Mouse (Mus musculus) spleen, embryonic (tissue): ENCODE results near the gene Utp14b.

Source experiments
- CTCF ChIA-PET: fragments of 350-600 bp; sonication (Branson Sonifier 250); formaldehyde crosslinking; loops from one replicate; lab custom pipeline; 2022; lab: Charles Lee

Gene Utp14b

DNA sequence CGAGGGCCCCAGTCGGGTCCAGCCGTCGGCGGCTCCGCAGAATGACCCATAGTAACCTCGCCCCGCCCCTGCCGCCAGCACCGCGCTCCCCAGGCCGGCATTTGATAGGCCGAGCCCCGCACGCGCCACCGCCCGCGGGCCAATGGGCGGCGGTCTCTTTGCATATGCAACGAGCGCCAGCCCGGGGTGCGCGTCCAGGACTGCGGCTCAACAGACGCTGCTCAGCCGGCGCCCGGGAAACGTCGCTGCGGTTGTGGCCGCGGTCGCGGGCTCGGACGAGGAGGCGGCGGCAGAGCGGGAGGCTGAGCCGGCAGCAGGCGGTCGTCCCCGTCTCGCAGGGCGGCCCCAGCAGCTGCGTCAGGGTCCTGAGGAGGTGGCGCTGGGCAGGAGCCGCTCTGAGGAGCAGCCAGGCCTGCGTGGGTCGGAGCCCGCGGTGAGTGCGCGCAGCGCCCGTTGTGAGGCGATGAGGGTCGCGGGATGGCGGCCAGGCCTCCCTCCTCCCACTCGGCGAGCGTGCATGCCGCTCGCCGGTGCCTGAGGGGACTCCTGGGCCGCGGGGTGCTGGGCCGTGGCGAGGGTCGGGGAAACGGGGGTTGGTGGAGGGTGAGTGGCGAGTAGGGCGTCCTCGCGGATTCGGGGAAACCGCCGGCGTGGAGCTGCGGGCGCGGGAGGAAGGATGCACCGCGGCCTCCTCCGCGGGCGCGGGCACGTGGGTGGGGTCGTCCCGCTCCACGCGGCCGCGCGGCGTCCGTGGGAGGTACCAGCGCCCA, at the start of gene Utp14b, which contains the start of gene Acsl3:
Gene Utp14b, plus strand, starts transcription at position 368 of the 770 bp plus-strand sequence.
Gene Acsl3, plus strand, starts transcription at position 155 of the 770 bp plus-strand sequence.
- CTCF ChIA-PET: no interaction called here

GRCm38 (mm10) chr1:78609134-78609907, 48.5 kb upstream of the Utp14b start:
- CTCF ChIA-PET: no interaction called here

- CTCF ChIA-PET: no interaction called here
Observed at GRCm38 (mm10) chr1:78611039-78611438, 46.8 kb upstream of the Utp14b start.

- CTCF ChIA-PET: no interaction called here
Observed at GRCm38 (mm10) chr1:78612959-78613358, 44.9 kb upstream of the Utp14b start.

DNA sequence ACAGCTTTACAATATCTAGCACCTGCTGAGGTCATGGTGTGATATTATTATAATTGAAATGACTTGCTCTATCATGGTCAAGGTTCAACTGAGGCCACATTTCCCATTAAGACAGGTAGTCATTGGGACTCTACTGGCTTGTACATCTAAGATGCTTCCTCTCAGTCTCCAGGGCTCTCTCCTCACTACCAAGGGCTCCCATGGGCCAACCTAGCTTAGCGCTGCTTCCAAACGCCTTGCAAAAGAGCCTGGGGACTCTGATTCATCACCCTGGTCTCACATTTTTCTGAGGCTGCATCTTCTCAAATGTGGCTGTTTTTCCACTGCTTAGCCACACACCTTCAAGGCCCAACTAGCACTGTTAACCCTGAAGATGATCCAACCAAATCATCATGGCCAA, 33.5 kb upstream of the Utp14b start:
- CTCF ChIA-PET: no interaction called here

GRCm38 (mm10) chr1:78634486-78634885, 23.4 kb upstream of the Utp14b start:
- CTCF ChIA-PET: no interaction called here

DNA sequence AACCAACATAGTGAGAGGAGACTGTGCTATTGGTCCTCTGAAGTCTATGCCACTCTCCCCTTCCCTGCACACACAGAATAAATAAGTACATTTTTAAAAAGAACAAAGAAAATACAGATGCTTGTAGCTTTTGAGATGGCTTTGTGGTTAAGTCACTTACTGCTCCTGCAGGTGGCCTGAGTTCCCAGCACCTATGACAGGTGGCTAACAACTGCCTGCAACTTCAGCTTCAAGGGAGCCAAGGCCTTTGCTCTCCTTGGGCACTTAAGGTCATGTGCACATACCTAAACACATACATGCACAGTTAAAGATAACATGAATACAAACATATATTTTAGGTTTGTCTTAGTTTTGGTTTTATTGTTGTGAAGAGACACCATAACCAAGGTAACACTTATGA, 17.0 kb upstream of the Utp14b start:
- CTCF ChIA-PET: interaction anchor here (0.6 kb wide), 1 partner anchor 11 kb away, joined by 3 read pairs; no protein-coding TSS in a partner anchor

GRCm38 (mm10) chr1:78641791-78642190, 16.0 kb upstream of the Utp14b start:
- CTCF ChIA-PET: no interaction called here

GRCm38 (mm10) chr1:78642197-78642596, 15.6 kb upstream of the Utp14b start:
- CTCF ChIA-PET: no interaction called here

DNA sequence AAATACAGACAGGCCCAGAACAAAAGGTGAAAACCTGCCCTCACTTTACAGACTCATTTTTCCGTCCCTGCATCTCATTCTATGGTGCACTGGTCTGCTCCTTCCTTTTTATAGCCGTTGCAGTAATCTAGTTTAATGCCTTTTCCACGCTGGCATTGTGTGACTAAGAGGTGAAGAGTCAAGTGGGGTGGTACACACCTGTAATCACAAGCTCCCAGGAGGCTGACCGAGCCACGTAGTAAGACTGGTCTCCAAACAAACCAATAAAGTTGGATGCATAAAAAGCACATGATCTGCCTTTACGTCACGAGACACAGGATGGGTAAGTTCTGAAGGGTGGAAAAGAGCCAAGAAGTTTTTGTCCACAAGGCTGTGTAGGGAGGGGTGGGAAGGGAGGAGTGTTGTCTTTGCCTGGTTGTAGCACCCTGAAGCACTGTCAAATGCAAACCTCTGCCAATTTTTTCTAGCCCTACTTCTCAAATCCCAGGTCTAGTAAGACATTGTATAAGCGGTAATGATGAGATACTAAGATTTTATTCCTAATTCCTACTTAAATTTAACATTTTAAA, 10.4 kb upstream of the Utp14b start:
- CTCF ChIA-PET: no interaction called here

GRCm38 (mm10) chr1:78649269-78650061, 8.4 kb upstream of the Utp14b start:
- CTCF ChIA-PET: interaction anchor here (0.5 kb wide), 1 partner anchor 273 kb away, joined by 3 read pairs; no protein-coding TSS in a partner anchor

DNA sequence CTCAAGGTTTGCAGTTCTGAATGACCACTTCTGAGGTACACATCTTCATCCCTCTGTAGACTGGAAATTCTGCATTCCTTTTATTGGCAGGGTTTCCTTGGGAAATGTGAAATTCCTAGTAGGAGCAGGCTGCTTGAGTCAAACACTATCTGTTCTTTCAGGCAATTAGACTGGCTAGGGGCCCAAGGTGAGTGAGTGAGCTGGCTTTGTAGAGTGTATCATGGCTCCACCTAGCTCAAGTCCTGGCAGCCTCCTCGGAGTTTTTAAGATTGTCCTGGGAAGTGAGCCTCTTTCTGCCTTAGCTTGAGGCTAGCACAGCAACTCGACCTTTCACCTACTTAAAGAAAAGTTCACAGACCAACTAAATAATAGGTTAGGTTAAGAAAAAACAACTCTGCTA, 1.4 kb upstream of the Utp14b start:
- CTCF ChIA-PET: no interaction called here

DNA sequence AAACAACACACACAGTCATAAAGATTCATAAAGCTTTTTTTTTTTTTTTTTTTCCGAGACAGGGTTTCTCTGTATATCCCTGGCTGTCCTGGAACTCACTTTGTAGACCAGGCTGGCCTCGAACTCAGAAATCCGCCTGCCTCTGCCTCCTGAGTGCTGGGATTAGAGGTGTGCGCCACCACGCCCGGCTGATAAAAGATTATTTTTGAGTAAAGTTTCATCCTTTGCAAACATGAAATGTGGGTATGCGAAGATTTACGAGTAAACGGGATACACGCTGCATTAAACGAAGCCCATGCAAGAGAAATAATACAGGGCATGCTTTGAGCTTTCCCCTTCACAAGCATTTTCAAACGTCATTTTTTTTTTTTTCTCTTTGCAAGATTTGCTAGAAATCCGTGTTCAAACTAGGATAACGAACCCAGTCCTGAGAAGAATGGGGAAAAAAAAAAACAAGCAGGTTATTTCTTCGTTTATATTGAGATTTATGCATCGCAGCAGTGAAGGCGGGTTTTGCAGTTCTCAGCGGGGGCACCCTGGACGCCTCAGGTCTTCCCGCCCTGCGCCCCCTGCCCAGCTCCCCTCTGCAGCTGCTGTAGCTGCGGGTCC, 713 bp upstream of the Utp14b start:
- CTCF ChIA-PET: no interaction called here

GRCm38 (mm10) chr1:78658441-78659269, 817 bp downstream of the Utp14b start:
- CTCF ChIA-PET: no interaction called here

DNA sequence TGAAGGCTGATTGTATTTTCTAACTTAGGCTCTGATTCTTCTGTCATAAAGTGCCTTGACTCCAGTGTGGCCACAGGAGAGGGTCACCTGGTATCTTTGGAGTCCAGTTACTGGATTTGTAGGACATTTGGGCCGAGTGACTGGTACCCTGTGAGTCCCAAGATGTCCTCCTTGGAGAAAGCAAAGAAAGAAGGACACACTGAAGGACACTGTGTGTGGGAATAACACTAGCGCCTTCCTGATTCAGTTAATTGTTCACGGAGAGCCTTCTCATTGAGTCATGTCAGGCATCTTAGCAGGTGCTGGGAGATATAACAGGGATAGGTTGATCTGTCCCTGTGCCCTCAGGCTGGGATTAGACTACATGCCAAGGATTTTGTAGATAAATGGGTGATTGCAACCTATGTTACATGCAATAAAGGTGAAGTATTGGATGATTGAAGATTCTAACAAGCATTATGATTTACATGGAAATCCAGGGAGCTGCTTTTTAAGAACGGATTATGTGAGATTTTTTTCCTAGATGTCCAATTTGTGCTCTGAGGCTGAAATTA, 1.5 kb downstream of the Utp14b start:
- CTCF ChIA-PET: interaction anchor here (0.6 kb wide), 1 partner anchor 185 kb away, joined by 6 read pairs; no protein-coding TSS in a partner anchor

DNA sequence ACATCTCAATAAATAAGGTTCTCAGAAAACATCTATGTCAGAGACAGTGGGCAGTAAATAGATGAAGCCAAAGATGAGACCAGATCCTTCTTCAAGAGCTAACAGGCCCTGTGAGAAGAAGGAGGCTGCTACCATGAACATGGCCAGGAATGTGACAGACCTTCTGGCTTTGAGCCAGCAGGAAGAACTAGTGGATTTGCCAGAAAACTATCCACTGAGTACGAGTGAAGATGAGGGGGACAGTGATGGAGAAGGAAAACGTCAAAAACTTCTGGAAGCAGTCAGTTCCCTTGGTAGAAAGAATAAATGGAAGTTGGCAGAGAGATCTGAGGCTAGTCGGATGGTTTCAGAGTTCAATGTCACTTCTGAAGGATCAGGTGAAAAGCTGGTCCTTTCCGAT, 6.5 kb downstream of the Utp14b start:
- CTCF ChIA-PET: no interaction called here

- CTCF ChIA-PET: no interaction called here
Observed at GRCm38 (mm10) chr1:78665954-78666499, 8.2 kb downstream of the Utp14b start.

DNA sequence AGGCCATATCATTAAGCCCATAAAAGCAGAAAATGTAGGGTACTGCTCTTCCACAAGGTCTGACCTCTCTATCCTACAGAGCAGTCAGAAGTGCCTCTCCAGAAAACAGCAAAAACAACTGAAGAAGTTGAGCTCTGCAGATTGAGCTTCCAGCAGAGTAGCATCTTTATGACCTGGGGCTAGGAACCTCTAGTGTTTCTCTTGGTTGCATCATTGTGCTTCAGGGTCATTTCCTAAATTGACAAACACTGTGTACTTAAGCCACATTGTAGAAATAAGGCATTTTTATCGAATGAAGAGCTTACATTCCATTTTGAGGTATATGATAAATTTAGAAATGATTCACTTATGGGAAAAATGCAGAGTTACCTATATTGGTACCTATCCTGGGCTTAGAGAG, 8.7 kb downstream of the Utp14b start:
- CTCF ChIA-PET: no interaction called here

DNA sequence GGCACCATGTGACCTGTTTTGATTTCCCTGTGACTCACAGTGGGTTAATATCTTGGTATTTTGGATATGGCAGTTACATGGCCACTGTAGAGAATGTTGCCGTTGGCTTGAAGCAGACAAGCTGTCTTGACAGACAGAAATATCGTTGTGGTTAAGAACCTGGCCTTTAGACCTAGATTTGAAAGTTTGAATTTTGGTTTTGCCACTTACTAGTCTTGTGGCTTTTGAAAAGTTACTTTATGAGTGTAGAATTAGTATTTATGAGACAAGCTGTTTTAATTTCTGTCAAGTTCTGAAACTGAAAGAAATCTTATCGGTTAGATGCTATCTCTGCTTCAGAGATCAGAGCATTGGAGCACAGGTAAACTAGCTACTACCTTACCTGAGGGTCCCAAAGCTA, 24.5 kb downstream of the Utp14b start:
- CTCF ChIA-PET: no interaction called here

DNA sequence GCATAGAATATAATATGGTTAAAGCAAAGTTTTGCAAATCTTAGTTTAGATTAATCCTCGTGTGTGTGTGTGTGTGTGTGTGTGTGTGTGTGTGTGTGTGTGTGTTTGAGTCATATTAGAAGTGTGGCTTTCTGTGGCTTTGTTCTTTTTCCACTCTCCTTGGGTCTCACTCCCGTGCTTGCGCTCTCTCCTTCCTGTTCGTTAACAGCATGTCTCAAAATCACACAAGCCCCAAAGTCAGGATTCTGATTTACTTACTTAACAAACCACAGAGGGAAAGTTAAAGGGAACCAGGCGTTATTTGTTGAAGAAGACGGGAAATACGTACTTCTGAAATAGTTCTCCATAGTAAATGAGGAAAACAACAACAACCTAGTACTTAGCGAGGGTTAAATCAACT, 26.3 kb downstream of the Utp14b start:
- CTCF ChIA-PET: no interaction called here
